Mouse (Mus musculus): ENCODE results near the gene Ablim1. TPM values are rescaled to one million over a fixed set of nuclear protein-coding genes. Genes with fewer than 3 reads are reported as not detected.

Ablim1 gene
- polyA plus RNA-seq, 1 experiment from 2014 or later: 6.1 TPM

DNA sequence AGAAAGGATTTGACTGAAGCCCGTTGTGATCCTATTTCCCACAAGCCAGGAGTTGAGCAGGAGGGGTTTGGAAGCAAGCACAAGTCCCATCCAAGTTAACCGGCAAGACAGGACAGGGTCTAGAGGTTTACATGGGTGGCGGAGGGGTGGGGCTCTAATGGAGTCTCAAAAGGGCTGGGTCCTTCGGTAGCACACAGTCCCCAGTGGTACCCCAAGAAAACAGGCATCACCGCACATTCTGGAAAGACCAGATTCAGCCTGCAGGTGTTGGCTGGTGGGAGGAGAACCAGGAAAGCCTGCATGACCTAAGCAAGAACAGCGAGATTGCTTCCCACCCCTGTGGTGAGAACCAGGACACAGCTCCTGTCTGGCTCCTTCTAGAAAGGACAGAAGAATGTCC, 186.7 kb downstream of the Ablim1 start:
- no peak overlapping the region for H3K27ac ChIP-seq
- H3K4me1 ChIP-seq: no peaks in the 10 kb centered on the region
- H3K27me3 ChIP-seq (replicated peaks): 0 out of 2 replicates have a peak, but pooled peaks cover 2% of the 10 kb centered on the region
- no peak overlapping the region for H3K4me2 ChIP-seq
- WGBS (ENCODE audit: insufficient replicate concordance): 69% methylated on average over 6 of the region's 6 CpGs
- H3K9ac ChIP-seq: no peak overlapping the region
- no peak for ATAC-seq
- H3K4me3 ChIP-seq: no peak overlapping the region
- H3K9me3 ChIP-seq (replicated peaks): no peaks in the 10 kb centered on the region
- H3K36me3 ChIP-seq: peaks cover 4% of the 10 kb centered on the region; the same call in 1 of the 2 replicates

DNA sequence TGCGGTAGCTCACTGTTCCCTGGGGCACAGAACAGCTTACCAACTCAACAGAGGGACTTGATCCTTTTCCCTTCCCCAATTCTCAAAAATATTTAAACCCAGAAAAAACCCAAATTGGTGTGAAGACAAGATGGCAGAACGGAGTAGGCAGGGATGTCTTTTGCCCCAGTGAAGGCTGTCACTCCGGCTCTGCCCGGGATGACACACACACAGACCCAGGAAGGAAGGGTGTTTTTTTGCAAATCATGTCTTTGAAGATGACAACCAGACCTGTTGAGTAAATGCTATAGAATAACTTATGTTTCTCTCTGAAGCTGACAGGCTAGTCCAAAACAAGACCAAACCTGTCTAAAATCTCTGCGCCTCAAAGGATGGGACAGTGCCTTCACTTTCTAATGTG, 187.2 kb downstream of the Ablim1 start:
- no peak overlapping the region for H3K9ac ChIP-seq
- H3K27ac ChIP-seq: no peak overlapping the region
- H3K4me1 ChIP-seq: no peaks in the 10 kb centered on the region
- H3K36me3 ChIP-seq: peaks cover 4% of the 10 kb centered on the region; the same call in 1 of the 2 replicates
- 0 out of 2 replicates have a peak, but pooled peaks cover 2% of the 10 kb centered on the region for H3K27me3 ChIP-seq (replicated peaks)
- ATAC-seq: no peak
- no peaks in the 10 kb centered on the region for H3K9me3 ChIP-seq (replicated peaks)
- H3K4me3 ChIP-seq: no peak overlapping the region
- H3K4me2 ChIP-seq: no peak overlapping the region
- 79% methylated on average over 5 of the region's 5 CpGs for WGBS (ENCODE audit: insufficient replicate concordance)

DNA sequence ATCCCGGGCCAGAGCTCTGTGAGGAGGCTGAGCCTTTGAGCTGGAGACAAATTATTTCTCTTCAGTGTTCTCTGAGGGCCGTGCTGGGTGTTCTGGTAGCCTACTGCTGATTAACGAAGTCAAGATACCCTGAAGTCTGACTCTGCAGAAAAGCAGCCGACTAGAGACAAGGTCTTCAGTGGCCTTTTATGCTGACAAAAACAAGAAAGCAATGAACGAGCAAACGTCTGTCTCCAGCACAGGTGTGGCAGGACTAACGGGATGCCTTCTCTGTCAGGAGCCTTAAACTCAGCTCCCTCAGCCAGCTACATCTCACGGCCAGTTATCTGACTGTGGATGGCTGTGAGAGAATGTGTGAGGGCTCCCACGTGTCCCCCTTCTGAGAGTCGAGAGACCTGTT, 187.8 kb downstream of the Ablim1 start:
- Histone ChIP-seq H3K4me1 (no peaks in the 10 kb centered on the region), H3K4me3 (no peak overlapping the region), H3K4me2 (no peak overlapping the region), H3K9me3 (replicated peaks) (no peaks in the 10 kb centered on the region), H3K36me3 (peaks cover 4% of the 10 kb centered on the region; the same call in 1 of the 2 replicates), H3K27ac (no peak overlapping the region), H3K9ac (no peak overlapping the region), H3K27me3 (replicated peaks) (no peaks in the 10 kb centered on the region)
- 63% methylated on average over 10 of the region's 10 CpGs for WGBS (ENCODE audit: insufficient replicate concordance)
- no peak for ATAC-seq

DNA sequence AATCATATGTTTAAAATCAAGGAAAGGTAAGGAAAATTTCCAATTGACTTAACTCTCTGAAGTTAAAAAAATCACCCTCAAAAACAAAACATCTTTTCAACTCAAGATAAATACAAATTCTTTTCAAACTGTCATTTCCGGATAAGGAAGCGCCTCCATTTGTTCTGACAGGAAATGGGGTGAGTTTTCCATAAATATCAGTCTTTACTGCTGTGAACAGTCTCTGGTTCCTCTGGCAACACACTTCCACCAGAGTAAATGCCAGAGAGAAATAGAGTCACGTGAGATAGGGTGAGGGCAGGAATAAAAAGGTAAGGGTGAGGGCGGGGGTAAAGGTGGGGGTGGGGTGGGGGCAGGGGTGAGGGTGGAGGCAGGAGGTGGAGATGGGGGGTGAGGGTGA, 189.8 kb downstream of the Ablim1 start:
- no peak overlapping the region for H3K27ac ChIP-seq
- no peak for ATAC-seq
- H3K27me3 ChIP-seq (replicated peaks): peaks cover 2% of the 10 kb centered on the region
- H3K9ac ChIP-seq: no peak overlapping the region
- 49% methylated on average over 4 of the region's 4 CpGs for WGBS (ENCODE audit: insufficient replicate concordance)
- no peak overlapping the region for H3K4me2 ChIP-seq
- peaks cover 4% of the 10 kb centered on the region; the same call in 1 of the 2 replicates for H3K36me3 ChIP-seq
- H3K9me3 ChIP-seq (replicated peaks): no peaks in the 10 kb centered on the region
- H3K4me1 ChIP-seq: no peaks in the 10 kb centered on the region
- no peak overlapping the region for H3K4me3 ChIP-seq

DNA sequence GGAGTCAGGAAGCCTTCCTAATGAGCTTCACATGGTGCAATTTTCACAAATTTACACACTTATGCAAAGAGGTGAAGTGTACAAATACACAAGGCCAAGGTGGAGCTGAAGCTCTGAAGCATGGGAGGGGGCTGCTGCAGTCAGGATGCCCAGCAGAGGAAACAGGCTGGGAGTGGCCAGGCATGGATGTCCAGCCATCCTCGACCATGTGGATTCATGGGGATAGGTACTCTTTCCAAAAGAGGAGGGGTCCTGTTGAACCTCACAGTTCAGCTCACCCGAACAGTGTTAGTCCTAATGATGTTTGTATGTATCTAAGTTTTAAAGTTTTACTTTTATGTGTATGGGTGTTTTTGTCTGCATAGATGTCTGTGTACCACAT, 190.6 kb downstream of the Ablim1 start:
- peaks cover 7% of the 10 kb centered on the region; the same call in 1 of the 2 replicates for H3K4me1 ChIP-seq
- peaks cover 10% of the 10 kb centered on the region for H3K27me3 ChIP-seq (replicated peaks)
- no peaks in the 10 kb centered on the region for H3K9me3 ChIP-seq (replicated peaks)
- 48% methylated on average over 2 of the region's 2 CpGs for WGBS (ENCODE audit: insufficient replicate concordance)
- no peak overlapping the region for H3K9ac ChIP-seq
- ATAC-seq: 0 out of 2 replicates have a peak, but pooled peaks have one; percentile 2
- peaks cover 4% of the 10 kb centered on the region; the same call in 1 of the 2 replicates for H3K36me3 ChIP-seq
- H3K4me2 ChIP-seq: no peak overlapping the region
- H3K27ac ChIP-seq: peak overlapping the region; percentile 36; the same call in 1 of the 2 replicates
- H3K4me3 ChIP-seq: no peak overlapping the region

DNA sequence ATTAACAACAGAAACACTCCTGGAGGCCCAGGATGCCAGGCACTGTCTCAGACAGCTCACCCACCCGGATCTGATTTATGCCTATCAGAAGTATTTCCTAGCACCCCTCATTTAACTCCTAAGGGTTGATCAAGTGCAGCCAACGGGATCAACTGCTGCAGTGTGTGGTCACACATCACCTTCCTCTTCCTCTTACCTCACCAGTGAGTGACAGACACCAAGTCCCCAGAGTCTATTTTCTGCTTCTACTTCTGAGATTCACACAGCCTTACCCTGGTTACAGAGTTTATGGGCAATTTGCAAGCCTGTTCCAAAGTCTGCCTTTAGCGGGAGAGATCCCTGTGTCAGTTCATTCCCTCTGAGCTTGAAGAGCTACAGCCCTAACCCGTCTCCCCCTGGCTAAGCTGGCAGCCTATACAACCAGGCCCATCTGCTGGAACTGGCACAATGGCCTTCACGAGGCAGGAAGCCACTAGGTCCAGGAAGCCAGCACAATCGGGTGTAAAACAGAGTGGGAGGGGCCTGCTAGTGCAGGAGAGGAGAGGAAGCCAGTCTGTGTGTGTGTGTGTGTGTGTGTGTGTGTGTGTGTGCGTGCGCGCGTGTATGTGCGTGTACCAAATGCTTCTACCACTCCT, 191.1 kb downstream of the Ablim1 start:
- H3K4me1 ChIP-seq: peaks cover 11% of the 10 kb centered on the region
- H3K27me3 ChIP-seq (replicated peaks): peaks cover 15% of the 10 kb centered on the region
- H3K9me3 ChIP-seq (replicated peaks): no peaks in the 10 kb centered on the region
- H3K9ac ChIP-seq: no peak overlapping the region
- H3K4me3 ChIP-seq: no peak overlapping the region
- H3K36me3 ChIP-seq: peaks cover 4% of the 10 kb centered on the region; the same call in 1 of the 2 replicates
- no peak overlapping the region for H3K4me2 ChIP-seq
- H3K27ac ChIP-seq: peak overlapping the region; percentile 51; the same call in 1 of the 2 replicates
- ATAC-seq: peak; percentile 37; the same call in 1 of the 2 replicates
- WGBS (ENCODE audit: insufficient replicate concordance): 43% methylated on average over 11 of the region's 11 CpGs

DNA sequence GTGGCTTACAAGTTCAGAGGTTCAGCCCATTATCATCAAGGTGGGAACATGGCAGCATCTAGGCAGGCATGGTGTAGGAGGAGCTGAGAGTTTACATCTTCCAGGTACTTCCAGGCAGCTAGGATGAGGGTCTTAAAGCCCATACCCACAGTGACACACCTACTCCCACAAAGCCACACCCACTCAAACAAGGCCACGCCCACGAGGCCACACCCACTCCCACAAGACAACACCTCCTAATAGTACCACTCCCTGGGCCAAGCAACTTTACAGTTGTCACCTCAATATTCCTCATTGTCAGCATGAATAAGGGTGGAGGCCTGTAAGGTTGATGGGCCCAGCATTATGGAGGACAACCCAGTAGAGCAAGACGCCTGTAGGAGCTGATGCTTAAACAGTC, 192.5 kb downstream of the Ablim1 start:
- WGBS (ENCODE audit: insufficient replicate concordance): 47% methylated on average over 3 of the region's 3 CpGs
- peaks cover 25% of the 10 kb centered on the region for H3K27me3 ChIP-seq (replicated peaks)
- no peaks in the 10 kb centered on the region for H3K9me3 ChIP-seq (replicated peaks)
- H3K4me3 ChIP-seq: no peak overlapping the region
- no peak overlapping the region for H3K27ac ChIP-seq
- H3K36me3 ChIP-seq: peaks cover 4% of the 10 kb centered on the region; the same call in 1 of the 2 replicates
- no peak overlapping the region for H3K4me2 ChIP-seq
- H3K4me1 ChIP-seq: peaks cover 23% of the 10 kb centered on the region
- no peak overlapping the region for H3K9ac ChIP-seq
- no peak for ATAC-seq

DNA sequence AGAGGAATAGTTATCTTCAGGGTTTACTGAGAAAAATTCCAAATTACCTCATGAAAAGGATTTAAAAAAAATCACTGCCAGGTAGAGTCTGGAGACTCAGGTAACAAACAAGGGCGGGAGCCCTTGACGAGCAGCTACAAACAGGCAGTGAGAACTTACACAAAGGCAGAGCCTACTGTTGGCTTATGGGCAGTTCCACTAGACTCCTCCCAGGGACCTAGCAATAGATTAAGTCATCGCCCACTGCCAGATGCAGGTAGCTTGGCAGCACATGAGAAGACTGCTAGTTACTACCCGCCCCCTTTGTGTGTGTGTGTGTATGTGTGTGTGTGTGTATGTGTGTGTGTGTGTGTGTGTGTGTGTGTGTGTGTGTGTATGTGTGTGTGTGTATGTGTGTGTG, 193.7 kb downstream of the Ablim1 start:
- no peak for ATAC-seq
- H3K9me3 ChIP-seq (replicated peaks): no peaks in the 10 kb centered on the region
- H3K27ac ChIP-seq: no peak overlapping the region
- peaks cover 35% of the 10 kb centered on the region for H3K4me1 ChIP-seq
- no peak overlapping the region for H3K4me3 ChIP-seq
- WGBS (ENCODE audit: insufficient replicate concordance): 76% methylated on average over 4 of the region's 4 CpGs
- H3K4me2 ChIP-seq: no peak overlapping the region
- peaks cover 25% of the 10 kb centered on the region for H3K27me3 ChIP-seq (replicated peaks)
- H3K36me3 ChIP-seq: no peaks in the 10 kb centered on the region
- H3K9ac ChIP-seq: no peak overlapping the region

DNA sequence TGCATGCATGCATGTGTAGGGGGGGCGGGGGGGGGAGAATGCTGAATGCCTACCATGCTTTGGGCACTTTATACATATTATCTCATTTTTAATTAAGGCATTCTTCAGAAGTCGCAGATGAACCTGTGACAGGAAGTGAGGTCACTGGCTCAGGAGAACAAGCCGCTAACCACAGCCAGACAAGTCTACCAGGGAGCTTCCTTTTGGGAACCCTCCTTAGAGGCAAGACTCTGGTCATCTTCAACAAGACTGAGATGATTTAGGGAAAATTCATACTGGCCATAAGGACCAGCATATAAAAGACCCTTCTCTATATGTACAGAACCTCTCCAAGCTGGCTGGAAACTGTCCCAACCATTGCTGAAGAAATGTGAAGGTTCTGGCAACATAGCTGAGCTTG, 195.1 kb downstream of the Ablim1 start:
- ATAC-seq: no peak
- H3K4me2 ChIP-seq: no peak overlapping the region

DNA sequence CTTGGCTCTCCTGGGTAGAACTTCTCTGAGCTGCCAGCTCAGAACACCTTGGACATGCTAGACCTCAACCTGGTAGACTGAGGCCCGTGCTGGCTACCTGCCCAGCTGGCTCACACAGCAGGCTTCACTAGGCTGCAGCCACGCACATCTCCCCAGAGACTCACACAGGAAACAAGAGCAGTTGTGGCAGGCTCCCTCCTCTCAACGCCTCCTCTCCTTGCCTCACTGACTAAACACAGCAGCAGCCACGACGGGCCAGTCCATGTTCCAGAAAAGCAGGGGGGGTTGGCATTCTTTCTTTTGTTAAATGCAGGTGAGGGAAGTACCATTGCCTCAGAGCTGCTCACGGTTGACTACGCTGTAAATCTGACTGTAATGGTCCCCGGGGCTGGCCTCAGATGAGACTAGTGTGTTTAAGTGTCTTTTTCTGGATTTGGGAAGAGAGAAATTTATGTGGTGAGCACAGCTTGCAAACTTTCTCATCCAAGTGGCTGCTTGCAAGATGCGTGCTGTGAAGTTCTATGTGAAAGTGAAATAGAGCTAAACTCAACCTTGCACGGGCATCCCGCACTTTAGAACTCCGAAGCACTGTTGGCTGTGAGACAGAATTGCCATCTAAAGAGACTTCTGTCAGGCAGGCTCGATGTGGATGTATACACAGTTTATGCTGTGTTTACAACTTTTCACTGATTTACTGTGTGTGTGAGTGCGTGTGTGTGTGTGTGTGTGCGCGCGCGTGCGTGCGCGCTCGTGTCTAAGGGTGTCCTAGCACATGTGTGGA, 195.7 kb downstream of the Ablim1 start:
- H3K27me3 ChIP-seq (replicated peaks): peaks cover 25% of the 10 kb centered on the region
- no peaks in the 10 kb centered on the region for H3K9me3 ChIP-seq (replicated peaks)
- H3K36me3 ChIP-seq: no peaks in the 10 kb centered on the region
- H3K27ac ChIP-seq: no peak overlapping the region
- H3K4me3 ChIP-seq: peak overlapping the region; percentile 29
- 42% methylated on average over 22 of the region's 22 CpGs for WGBS (ENCODE audit: insufficient replicate concordance)
- H3K4me2 ChIP-seq: peak overlapping the region; percentile 48
- H3K4me1 ChIP-seq: peaks cover 46% of the 10 kb centered on the region
- H3K9ac ChIP-seq: no peak overlapping the region
- no peak for ATAC-seq

More for the DNA sequence above, 195.1 kb downstream of the Ablim1 start:
- Histone ChIP-seq H3K9ac (no peak overlapping the region), H3K9me3 (replicated peaks) (no peaks in the 10 kb centered on the region), H3K27ac (0 out of 2 replicates have a peak overlapping the region, but pooled peaks have one; percentile 36), H3K27me3 (replicated peaks) (peaks cover 25% of the 10 kb centered on the region), H3K4me3 (no peak overlapping the region), H3K36me3 (no peaks in the 10 kb centered on the region), H3K4me1 (peaks cover 46% of the 10 kb centered on the region)
- 30% methylated on average over 3 of the region's 3 CpGs for WGBS (ENCODE audit: insufficient replicate concordance)

DNA sequence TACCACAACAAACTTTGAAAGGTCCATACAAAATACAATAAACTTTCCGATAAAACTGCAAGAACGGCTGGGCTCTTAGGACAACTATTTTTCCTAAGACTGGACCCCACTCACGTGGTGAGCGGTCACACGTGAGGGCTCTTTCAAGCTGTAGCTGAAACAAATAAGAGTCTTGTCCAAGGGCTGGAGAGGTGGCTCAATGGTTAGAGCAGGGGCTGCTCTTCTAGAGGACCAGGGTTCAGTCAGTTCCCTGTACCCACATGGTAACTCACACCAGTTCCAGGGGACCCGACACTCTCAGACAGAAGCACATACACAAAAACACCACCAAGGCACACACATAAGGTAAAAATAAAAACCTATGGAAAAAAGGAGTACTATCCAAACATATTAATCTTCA, 197.0 kb downstream of the Ablim1 start:
- 38% methylated on average over 6 of the region's 6 CpGs for WGBS (ENCODE audit: insufficient replicate concordance)
- Histone ChIP-seq H3K36me3 (no peaks in the 10 kb centered on the region), H3K4me2 (peak overlapping the region; percentile 48), H3K9ac (no peak overlapping the region), H3K4me3 (no peak overlapping the region), H3K4me1 (peaks cover 46% of the 10 kb centered on the region), H3K9me3 (replicated peaks) (no peaks in the 10 kb centered on the region), H3K27me3 (replicated peaks) (peaks cover 25% of the 10 kb centered on the region), H3K27ac (no peak overlapping the region)
- no peak for ATAC-seq

DNA sequence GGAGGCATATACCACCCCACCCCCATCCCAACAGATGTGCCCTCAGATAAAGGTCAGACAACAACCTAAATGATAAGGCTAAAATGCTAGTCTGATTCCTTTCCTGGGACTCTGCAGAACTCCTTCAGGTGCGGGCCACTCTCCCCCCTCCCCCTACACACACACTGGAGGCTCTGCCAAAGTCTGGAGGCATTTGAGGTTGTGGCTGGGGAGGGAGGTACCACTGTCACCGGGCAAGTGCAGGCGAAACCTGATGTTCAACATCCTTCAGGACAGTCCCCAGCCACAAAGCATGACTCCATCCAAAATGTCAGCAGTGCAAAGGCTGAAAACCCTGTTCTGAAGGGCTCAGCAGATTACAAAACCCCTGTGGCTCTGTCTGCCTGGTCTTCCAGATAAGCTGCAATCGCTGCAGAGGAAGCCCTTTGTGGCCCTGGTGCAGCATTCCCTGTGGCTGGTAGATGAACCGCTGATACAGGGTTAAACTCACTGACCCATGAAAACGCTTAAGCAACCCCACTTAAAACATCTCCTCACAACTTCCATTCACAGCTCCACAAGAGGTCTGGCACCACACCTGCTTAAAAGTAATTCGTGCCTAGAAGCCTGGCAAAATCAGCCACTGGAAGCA, 197.7 kb downstream of the Ablim1 start:
- Histone ChIP-seq H3K27me3 (replicated peaks) (peaks cover 25% of the 10 kb centered on the region), H3K9ac (no peak overlapping the region), H3K27ac (no peak overlapping the region), H3K4me1 (peaks cover 46% of the 10 kb centered on the region), H3K4me2 (no peak overlapping the region), H3K4me3 (no peak overlapping the region), H3K36me3 (no peaks in the 10 kb centered on the region), H3K9me3 (replicated peaks) (no peaks in the 10 kb centered on the region)
- WGBS (ENCODE audit: insufficient replicate concordance): 4% methylated on average over 7 of the region's 7 CpGs
- ATAC-seq: peak; percentile 61; the same call in 1 of the 2 replicates

Data from liver, embryonic 12.5 days (tissue).